Mouse (Mus musculus) heart, embryonic 16.5 days (tissue): ENCODE measurements around the gene Tmprss9. TPM values are rescaled to one million over a fixed set of nuclear protein-coding genes. Genes with fewer than 3 reads are reported as not detected.
A peak's percentile ranks its signal among the peaks of the same experiment; 100 is the strongest.

ENCODE experiments used
- ATAC-seq: fragments of 200-750 bp; cut with Nextera tagmentation; replicated peaks from 2 replicates; pipeline ENCODE4 v1.8.0; 2017; ENCODE audit warnings: moderate number of reproducible peaks; ENCODE audit not compliant: insufficient read depth, low FRiP score; ENCODE audit errors: extremely low read depth
- H3K27ac ChIP-seq: fragments of 300-500 bp; sonication (generic); 2 replicates; pipeline ENCODE4 v1.5.1; 2014; ENCODE audit warnings: mild to moderate bottlenecking, low read length, control low read depth, moderate library complexity
- H3K27me3 ChIP-seq: fragments of 300-500 bp; sonication (generic); 2 replicates; pipeline ENCODE4 v1.6.1; 2014; ENCODE audit warnings: low read length, mixed read lengths; ENCODE audit not compliant: control insufficient read depth, insufficient read depth
- H3K36me3 ChIP-seq: fragments of 300-500 bp; sonication (generic); 2 replicates; pipeline ENCODE4 v1.6.1; 2014; ENCODE audit not compliant: control insufficient read depth, insufficient read depth
- H3K4me1 ChIP-seq: fragments of 300-500 bp; sonication (generic); 2 replicates; pipeline ENCODE4 v1.6.1; 2014; ENCODE audit warnings: low read length, mixed read lengths; ENCODE audit not compliant: control insufficient read depth, insufficient read depth
- H3K4me2 ChIP-seq: fragments of 300-500 bp; sonication (generic); 2 replicates; pipeline ENCODE4 v1.6.1; 2014; ENCODE audit warnings: low read depth, mild to moderate bottlenecking, control low read depth, low read length
- H3K4me3 ChIP-seq: fragments of 300-500 bp; sonication (generic); 2 replicates; pipeline ENCODE4 v1.5.1; 2014; ENCODE audit warnings: mild to moderate bottlenecking, control low read depth, low read length
- H3K9ac ChIP-seq: fragments of 300-500 bp; sonication (generic); 2 replicates; pipeline ENCODE4 v1.6.1; 2014; ENCODE audit warnings: low read length, control low read depth
- H3K9me3 ChIP-seq: fragments of 300-500 bp; sonication (generic); replicated peaks from 2 replicates; pipeline ENCODE4 v1.6.1; 2016; ENCODE audit warnings: low read length; ENCODE audit not compliant: control insufficient read depth
- WGBS: fragments of 180-500 bp; shearing (Covaris S2); extraction: QIAGEN DNeasy Blood & Tissue Kit; methylation state at CpG from one replicate; pipeline ENCODE4 v1.1.7; 2014; 5-methylcytosine and 5-hydroxymethylcytosine counted together
- polyA plus RNA-seq: library from polyadenylated mRNA; unstranded; fragments of >200 nt; fragmentation: Nextera tagmentation; extraction: Ambion mirVana; gene quantifications from 2 replicates; pipeline ENCODE4 v1.2.1, GENCODE M21; 2015

The Tmprss9 gene
- polyA plus RNA-seq, 1 experiment from 2014 or later = not detected

GRCm38 (mm10) chr10:80933421-80933979 lies 61.9 kb downstream of the Tmprss9 start:
- H3K4me3 ChIP-seq = peak overlapping the region; percentile 87
- 0 out of 2 replicates have a peak overlapping the region, but pooled peaks have one; percentile 24 for H3K27ac ChIP-seq
- peak overlapping the region; percentile 83 for H3K9ac ChIP-seq
- no peaks in the 10 kb centered on the region for H3K27me3 ChIP-seq
- peak overlapping the region; percentile 84 for H3K4me2 ChIP-seq
- no peak for ATAC-seq
- no peaks in the 10 kb centered on the region for H3K36me3 ChIP-seq
- H3K4me1 ChIP-seq = peaks cover 63% of the 10 kb centered on the region
- 4% methylated on average over 21 of the region's 21 CpGs for WGBS
- no peaks in the 10 kb centered on the region for H3K9me3 ChIP-seq

GRCm38 (mm10) chr10:80934136-80934985 lies 62.7 kb downstream of the Tmprss9 start:
- no peaks in the 10 kb centered on the region for H3K36me3 ChIP-seq
- no peak overlapping the region for H3K9ac ChIP-seq
- H3K27ac ChIP-seq = no peak overlapping the region; the same call in 1 of the 2 replicates
- ATAC-seq = no peak
- 57% methylated on average over 14 of the region's 14 CpGs for WGBS
- no peaks in the 10 kb centered on the region for H3K27me3 ChIP-seq
- H3K9me3 ChIP-seq = no peaks in the 10 kb centered on the region
- H3K4me1 ChIP-seq = peaks cover 65% of the 10 kb centered on the region
- no peak overlapping the region for H3K4me3 ChIP-seq
- H3K4me2 ChIP-seq = no peak overlapping the region

GRCm38 (mm10) chr10:80935241-80935640 lies 63.6 kb downstream of the Tmprss9 start:
- peak overlapping the region; percentile 22 for H3K27ac ChIP-seq
- 38% methylated on average over 3 of the region's 3 CpGs for WGBS
- H3K9me3 ChIP-seq = no peaks in the 10 kb centered on the region
- H3K4me3 ChIP-seq = no peak overlapping the region
- no peaks in the 10 kb centered on the region for H3K36me3 ChIP-seq
- no peaks in the 10 kb centered on the region for H3K27me3 ChIP-seq
- peaks cover 70% of the 10 kb centered on the region for H3K4me1 ChIP-seq
- H3K4me2 ChIP-seq = no peak overlapping the region
- no peak for ATAC-seq
- no peak overlapping the region for H3K9ac ChIP-seq

GRCm38 (mm10) chr10:80935698-80936097 lies 64.0 kb downstream of the Tmprss9 start:
- Histone ChIP-seq H3K4me2 (peak overlapping the region; percentile 76), H3K27ac (peak overlapping the region; percentile 77), H3K4me3 (peak overlapping the region; percentile 51), H3K9ac (peak overlapping the region; percentile 77), H3K27me3 (no peaks in the 10 kb centered on the region), H3K4me1 (peaks cover 75% of the 10 kb centered on the region), H3K9me3 (no peaks in the 10 kb centered on the region), H3K36me3 (no peaks in the 10 kb centered on the region)
- no peak for ATAC-seq
- WGBS = 10% methylated on average over 17 of the region's 17 CpGs

DNA sequence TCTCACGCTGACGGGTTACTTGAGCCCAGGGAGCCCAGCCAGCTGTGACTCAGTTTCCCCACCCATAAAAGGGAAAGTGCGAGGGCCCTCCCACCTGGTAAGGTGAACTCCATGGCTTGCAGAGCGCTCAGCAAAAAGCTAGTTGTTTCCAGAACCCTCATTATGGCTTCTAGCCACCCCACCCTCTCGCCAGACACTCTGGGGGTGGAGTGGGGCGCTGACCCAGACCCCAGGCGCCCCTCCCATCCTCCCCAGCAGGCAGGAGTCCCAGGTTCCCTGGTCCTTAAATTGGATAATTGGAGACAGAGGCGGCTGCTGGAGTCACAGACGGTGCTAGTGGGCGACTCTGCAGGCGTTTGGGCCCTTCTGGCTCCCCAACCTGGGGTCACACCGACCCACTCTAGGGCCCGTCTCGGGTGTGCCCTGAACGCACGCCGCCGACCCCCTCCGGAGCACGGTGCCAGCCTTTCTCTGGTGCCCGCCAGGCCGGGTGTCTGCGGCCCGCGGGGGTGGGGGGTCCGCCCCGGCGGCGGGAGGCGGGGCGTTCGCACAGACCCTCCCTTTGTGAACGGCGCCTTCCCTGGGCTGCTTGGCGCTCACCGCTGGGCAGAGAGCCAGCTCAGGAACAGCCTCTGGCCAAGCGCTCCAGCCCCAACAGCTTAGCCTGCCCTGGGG lies 64.6 kb downstream of the Tmprss9 start:
- peak overlapping the region; percentile 77 for H3K9ac ChIP-seq
- H3K36me3 ChIP-seq = no peaks in the 10 kb centered on the region
- peak overlapping the region; percentile 77 for H3K27ac ChIP-seq
- 2% methylated on average over 37 of the region's 37 CpGs for WGBS
- no peaks in the 10 kb centered on the region for H3K27me3 ChIP-seq
- peak; percentile 33 for ATAC-seq
- peak overlapping the region; percentile 51 for H3K4me3 ChIP-seq
- no peaks in the 10 kb centered on the region for H3K9me3 ChIP-seq
- H3K4me1 ChIP-seq = peaks cover 79% of the 10 kb centered on the region
- H3K4me2 ChIP-seq = peak overlapping the region; percentile 76

GRCm38 (mm10) chr10:80936810-80937164 lies 65.1 kb downstream of the Tmprss9 start:
- Histone ChIP-seq H3K4me2 (peak overlapping the region; percentile 76), H3K27me3 (no peaks in the 10 kb centered on the region), H3K9ac (no peak overlapping the region), H3K36me3 (no peaks in the 10 kb centered on the region), H3K4me3 (peak overlapping the region; percentile 51), H3K27ac (peak overlapping the region; percentile 52; the same call in 1 of the 2 replicates), H3K4me1 (peaks cover 79% of the 10 kb centered on the region), H3K9me3 (no peaks in the 10 kb centered on the region)
- ATAC-seq = no peak
- 10% methylated on average over 6 of the region's 6 CpGs for WGBS

DNA sequence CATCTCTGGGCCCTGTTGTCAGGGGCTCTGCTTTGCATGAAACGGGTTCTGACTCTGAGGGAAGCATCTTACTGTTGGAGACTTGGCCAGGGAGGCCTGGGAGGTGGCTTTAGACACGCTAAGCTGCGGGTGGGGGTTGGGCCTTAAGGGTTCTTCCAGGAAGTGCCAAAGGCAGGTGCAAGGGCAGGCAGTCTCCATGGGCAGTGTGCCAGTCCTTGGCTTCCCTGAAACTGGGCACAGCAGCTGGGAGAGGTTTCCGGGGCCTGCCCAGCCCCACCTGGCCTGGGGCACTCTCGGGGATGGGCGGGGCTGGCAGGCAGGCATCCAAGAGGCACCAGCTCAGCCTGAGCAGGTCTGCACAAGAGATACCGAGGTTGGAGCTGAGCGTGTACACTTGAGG lies 66.0 kb downstream of the Tmprss9 start:
- Histone ChIP-seq H3K9ac (peak overlapping the region; percentile 21; the same call in 1 of the 2 replicates), H3K36me3 (no peaks in the 10 kb centered on the region), H3K9me3 (no peaks in the 10 kb centered on the region), H3K4me3 (no peak overlapping the region), H3K4me2 (peak overlapping the region; percentile 19; the same call in 1 of the 2 replicates), H3K4me1 (peaks cover 75% of the 10 kb centered on the region), H3K27me3 (no peaks in the 10 kb centered on the region), H3K27ac (peak overlapping the region; percentile 52)
- ATAC-seq = no peak
- WGBS = 16% methylated on average over 8 of the region's 8 CpGs

DNA sequence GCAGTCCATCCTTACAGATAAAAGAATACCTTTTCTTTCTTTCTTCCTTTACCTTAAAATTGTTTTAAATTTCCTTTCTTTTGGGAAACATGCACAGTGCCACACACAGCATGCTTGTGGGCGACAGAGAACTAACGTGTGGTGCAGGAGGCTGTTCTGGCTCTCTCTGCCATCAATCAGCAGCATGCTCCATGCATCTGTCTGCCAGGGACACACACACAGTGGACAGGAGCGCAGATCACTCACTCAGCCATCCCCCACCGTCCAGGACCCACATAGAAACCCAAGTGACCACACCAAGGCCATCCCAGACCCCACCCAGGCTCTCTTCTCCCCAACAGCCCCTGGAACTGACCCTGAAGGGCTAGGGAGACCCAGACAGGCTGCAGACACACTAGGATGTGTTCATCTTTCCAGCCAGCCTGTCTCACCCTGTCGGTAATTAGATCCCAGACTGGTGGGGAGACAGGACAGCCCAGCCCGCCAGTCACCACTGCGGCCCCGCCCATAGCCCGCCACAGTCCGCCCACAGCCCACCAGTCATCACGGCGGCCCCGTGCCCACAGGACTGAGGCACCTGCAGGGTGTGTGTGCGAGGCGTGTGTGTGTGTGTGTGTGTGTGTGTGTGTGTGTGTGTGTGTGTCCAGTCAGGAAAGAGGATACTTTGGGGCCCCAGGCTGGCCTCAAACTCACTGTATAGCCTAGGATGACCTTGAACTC lies 67.3 kb downstream of the Tmprss9 start:
- WGBS = 11% methylated on average over 15 of the region's 15 CpGs
- no peaks in the 10 kb centered on the region for H3K36me3 ChIP-seq
- H3K27me3 ChIP-seq = no peaks in the 10 kb centered on the region
- H3K9ac ChIP-seq = peak overlapping the region; percentile 68
- H3K4me1 ChIP-seq = peaks cover 73% of the 10 kb centered on the region
- H3K27ac ChIP-seq = peak overlapping the region; percentile 99
- no peaks in the 10 kb centered on the region for H3K9me3 ChIP-seq
- peak overlapping the region; percentile 75 for H3K4me2 ChIP-seq
- H3K4me3 ChIP-seq = peak overlapping the region; percentile 48
- no peak for ATAC-seq
